Mouse (Mus musculus) heart, postnatal 4 days (tissue): ENCODE results near the gene Zbtb22. TPM values are rescaled to one million over a fixed set of nuclear protein-coding genes. Genes with fewer than 3 reads are reported as not detected.

Experiments
- DNase-seq: peaks from one replicate; pipeline ENCODE4 v3.0.0; 2021
- total RNA-seq, 2 experiments: library from RNA; stranded (reverse); gene quantifications; 2 replicates each; pipeline ENCODE4 v1.2.3; 2021

Zbtb22 gene
- total RNA-seq, 2 experiments from 2014 or later: 34.3 to 35.8 TPM

- DNase-seq: peak; percentile 65
Measured at GRCm38 (mm10) chr17:33924577-33925283, 9.0 kb downstream of the Zbtb22 start.

- DNase-seq: no peak
Measured at GRCm38 (mm10) chr17:33925406-33926116, 9.9 kb downstream of the Zbtb22 start.

- DNase-seq: no peak
Measured at GRCm38 (mm10) chr17:33926207-33926932, 10.7 kb downstream of the Zbtb22 start.

- DNase-seq: no peak
Measured at GRCm38 (mm10) chr17:33928251-33928947, 12.7 kb downstream of the Zbtb22 start.

GRCm38 (mm10) chr17:33929371-33930279, 13.9 kb downstream of the Zbtb22 start, which contains the start of gene Rgl2:
Gene Rgl2 (plus strand): TSS chr17:33929543.
- DNase-seq: peak; percentile 97

- peak; percentile 51 for DNase-seq
Measured at GRCm38 (mm10) chr17:33930280-33931158, 14.8 kb downstream of the Zbtb22 start.

GRCm38 (mm10) chr17:33931159-33931866, 15.6 kb downstream of the Zbtb22 start:
- DNase-seq: no peak

- DNase-seq: no peak
Measured at GRCm38 (mm10) chr17:33931947-33932346, 16.2 kb downstream of the Zbtb22 start.

GRCm38 (mm10) chr17:33932448-33932847, 16.7 kb downstream of the Zbtb22 start:
- no peak for DNase-seq

- DNase-seq: no peak
Measured at GRCm38 (mm10) chr17:33932970-33933369, 17.3 kb downstream of the Zbtb22 start.

- DNase-seq: no peak
Measured at GRCm38 (mm10) chr17:33935422-33936055, 19.8 kb downstream of the Zbtb22 start.

GRCm38 (mm10) chr17:33936993-33937392, 21.3 kb downstream of the Zbtb22 start:
- no peak for DNase-seq

- DNase-seq: no peak
Measured at GRCm38 (mm10) chr17:33938783-33939182, 23.1 kb downstream of the Zbtb22 start.

- DNase-seq: peak; percentile 90
Measured at GRCm38 (mm10) chr17:33940206-33940805, 24.6 kb downstream of the Zbtb22 start, which contains the start of the genes Pfdn6 and Wdr46. Gene Pfdn6 (minus strand): TSS chr17:33940343. Gene Wdr46 (plus strand): TSS chr17:33940660.

GRCm38 (mm10) chr17:33940981-33941380, 25.3 kb downstream of the Zbtb22 start:
- DNase-seq: no peak

- no peak for DNase-seq
Measured at GRCm38 (mm10) chr17:33941381-33941780, 25.7 kb downstream of the Zbtb22 start.

- no peak for DNase-seq
Measured at GRCm38 (mm10) chr17:33943454-33943853, 27.8 kb downstream of the Zbtb22 start.

GRCm38 (mm10) chr17:33947430-33948089, 31.9 kb downstream of the Zbtb22 start:
- DNase-seq: no peak
